Mouse (Mus musculus) adrenal gland, postnatal 25 days (tissue): Measurements from ENCODE around the gene Glipr2. TPM values are rescaled to one million over a fixed set of nuclear protein-coding genes. Genes with fewer than 3 reads are reported as not detected.

Source experiments
- DNase-seq: peaks from one replicate; pipeline ENCODE4 v3.0.0; 2021; ENCODE audit warnings: mixed read lengths
- total RNA-seq: library from RNA; stranded (reverse); gene quantifications from 2 replicates; pipeline ENCODE4 v1.2.3, GENCODE M21; 2021

The Glipr2 gene
- total RNA-seq, 1 experiment from 2014 or later = 3.1 TPM

GRCm38 (mm10) chr4:43970393-43971330, 13.5 kb downstream of the Glipr2 start:
- no peak for DNase-seq

- DNase-seq = no peak
These were observed 14.4 kb downstream of the Glipr2 start for GRCm38 (mm10) chr4:43971541-43972136.

DNA sequence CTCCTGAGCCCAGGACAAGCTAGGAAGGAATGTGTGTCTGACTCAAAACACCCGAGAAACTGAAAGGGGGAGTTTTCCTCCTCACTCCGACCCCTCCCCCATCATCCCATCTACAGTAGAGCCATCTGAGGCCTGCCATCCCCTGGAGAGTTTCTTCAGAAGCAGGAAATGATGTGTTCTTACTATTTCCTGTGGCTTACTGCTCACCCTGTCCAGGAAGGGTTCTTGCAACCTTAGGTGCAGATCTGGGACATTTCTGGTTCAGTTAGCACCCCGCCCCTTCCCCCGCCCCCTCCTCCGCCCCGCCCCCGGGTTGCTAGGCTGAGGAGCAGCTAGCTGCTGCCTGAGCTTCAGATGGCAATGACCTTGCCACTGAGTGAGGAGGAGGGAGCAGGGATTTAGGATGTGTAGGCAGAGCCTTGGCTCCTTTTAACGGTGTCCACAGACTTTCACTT, 15.0 kb downstream of the Glipr2 start:
- DNase-seq = peak; percentile 59

DNA sequence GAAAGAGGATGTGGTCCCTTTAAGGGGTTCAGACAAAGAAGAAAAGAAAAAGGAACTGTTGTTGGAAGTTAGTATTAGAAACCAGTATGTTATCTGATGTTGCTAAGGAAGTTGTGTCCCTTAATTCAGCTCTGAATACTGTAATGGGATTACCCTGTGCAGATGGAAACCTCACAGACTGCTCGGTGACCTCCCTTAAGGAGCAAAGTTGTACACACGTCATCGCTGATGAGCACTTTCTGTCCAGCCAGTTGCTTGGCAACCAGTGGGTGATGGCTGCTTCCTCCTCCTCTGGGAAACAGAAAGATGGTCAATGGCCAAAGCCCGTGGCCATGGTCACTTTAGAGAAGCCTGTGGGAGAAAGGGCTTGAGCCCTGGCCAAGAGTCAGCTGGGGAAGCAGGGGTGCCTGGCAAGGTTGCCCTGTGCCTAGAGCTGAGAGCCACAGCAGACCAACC, 16.4 kb downstream of the Glipr2 start:
- DNase-seq = peak; percentile 41

DNA sequence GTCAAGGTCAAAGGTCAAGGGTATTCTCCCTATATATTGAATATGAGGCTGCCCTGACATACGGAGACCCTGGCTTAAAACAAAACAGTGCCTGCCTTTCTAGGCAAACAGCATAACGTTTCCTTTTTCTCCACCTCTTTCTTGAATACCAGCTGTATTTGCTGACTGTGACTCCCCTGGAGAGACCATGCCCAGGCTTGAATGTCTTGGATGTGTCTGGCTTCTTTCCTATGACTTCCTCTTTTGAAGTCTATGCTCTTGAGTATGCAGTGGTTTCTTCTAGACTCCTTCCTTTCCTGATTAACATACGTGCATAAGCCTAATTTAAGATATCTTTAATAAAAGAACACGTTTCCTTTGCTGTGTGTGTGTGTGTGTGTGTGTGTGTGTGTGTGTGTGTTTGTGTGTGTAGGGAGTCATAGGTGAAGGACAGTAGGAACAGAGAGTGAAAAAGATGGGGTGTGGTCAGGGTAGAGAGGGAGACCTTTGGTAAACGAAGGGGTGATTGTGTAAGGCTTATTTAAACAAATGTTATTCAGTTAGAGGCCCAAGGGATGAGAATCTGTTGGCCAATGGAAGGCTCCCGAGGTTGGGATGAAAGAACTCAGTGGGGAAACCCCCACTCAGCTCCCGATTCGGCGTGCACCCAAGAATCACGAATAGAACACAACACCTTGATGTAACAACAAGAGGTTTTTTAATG, 17.9 kb downstream of the Glipr2 start:
- no peak for DNase-seq

- DNase-seq = no peak
These were observed 19.1 kb downstream of the Glipr2 start for GRCm38 (mm10) chr4:43976223-43976740.

DNA sequence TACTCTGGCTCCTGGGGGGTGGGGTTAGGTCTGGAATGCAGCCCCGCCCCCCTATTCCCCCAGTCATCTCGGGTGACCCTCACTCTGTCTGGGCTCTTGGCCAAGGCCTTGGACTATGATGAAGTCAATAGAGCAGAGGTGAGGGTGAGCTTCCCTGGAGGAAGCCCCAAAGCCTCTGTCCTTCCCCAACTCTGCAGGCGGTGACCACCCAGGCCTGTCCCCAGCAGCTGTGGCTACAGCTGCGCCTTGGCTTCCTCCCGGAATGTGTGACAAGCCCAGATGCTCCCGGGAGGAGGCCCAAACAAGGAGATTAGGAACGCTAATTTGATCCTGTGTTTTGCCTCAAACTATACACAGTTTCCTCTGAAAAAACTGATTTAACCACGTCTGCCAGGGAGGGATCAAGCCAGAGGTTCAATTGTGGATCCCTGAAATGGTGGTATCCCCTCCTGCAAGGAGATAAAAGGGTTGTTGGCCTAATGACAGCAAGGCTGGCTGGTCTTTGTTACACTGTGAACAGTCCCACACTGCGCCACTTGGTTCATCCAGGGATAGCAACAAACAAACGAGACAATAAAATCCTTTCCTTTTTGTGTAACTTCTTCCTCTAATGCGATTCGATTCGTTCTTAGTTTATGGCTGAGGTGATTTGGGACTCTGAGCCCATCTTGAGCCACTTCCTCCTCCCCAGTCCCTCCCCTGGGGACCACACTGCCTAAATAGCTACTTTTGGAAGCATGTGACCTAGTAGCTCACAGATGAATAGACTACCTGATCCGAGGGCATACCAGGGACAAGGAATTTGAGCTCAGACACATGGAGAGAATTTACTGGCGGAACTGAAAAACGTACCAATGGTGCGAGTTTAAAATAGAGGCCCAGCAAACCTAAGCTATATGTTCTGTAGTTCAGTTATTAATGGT, 21.6 kb downstream of the Glipr2 start:
- peak; percentile 77 for DNase-seq

DNA sequence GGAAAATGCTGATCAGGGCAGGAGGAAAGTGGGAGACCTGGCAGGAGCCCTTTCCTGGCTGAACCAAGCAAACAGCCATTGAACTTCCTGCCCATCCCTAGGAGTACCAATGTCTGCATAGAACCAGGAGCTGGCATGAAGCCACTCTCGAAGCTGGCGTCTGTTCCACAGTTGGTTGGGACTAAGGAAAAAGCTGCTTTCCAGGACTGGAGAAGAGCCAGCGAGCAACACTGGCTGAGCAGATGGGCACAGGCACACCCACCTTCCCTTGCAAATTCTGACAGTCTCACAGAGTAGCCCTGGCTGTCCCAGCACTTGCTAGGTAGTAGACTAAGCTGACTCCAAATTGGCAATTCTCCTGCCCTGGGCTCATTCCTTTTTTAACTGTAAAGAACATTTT, 22.5 kb downstream of the Glipr2 start:
- DNase-seq = peak; percentile 71

DNA sequence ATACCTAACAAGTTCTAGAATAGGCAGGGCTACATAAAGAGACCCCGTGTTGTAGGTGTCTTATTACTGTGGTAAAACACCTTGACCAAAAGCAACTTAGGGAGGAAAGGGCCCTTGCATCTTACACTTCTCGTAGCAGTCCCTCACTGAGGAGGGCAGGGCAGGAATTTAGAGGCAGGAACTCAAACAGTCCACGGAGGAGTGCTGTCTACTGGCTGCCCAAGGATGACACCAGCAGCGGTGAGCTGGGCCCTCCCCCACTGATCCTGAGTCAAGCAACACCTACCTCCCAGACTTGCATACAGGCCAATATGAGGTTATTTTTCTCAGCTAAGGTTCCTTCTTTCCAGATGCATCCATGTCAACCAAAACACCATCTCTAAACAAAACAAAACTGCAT, 23.0 kb downstream of the Glipr2 start:
- no peak for DNase-seq

- no peak for DNase-seq
These were observed 23.6 kb downstream of the Glipr2 start for GRCm38 (mm10) chr4:43980846-43981245.

DNA sequence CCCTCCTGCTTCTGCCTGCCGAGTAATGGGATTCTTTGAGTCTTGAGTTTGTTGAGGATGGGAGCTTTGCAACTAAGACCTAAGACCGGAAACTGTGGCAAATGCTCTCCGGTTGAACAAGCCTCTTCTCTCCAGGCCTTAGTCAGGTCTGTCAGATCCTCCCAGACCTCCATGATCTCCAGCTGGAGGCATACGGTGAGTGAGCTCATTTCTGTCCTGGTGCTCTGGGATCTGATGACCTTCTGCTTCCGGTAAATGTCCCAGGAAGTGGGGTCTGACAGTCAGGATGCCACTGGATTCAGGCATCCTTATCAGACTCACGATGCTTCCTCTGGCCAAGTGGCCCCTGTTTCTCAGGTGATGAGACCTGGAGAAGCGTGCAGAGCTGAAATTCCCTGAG, 24.1 kb downstream of the Glipr2 start:
- DNase-seq = no peak

DNA sequence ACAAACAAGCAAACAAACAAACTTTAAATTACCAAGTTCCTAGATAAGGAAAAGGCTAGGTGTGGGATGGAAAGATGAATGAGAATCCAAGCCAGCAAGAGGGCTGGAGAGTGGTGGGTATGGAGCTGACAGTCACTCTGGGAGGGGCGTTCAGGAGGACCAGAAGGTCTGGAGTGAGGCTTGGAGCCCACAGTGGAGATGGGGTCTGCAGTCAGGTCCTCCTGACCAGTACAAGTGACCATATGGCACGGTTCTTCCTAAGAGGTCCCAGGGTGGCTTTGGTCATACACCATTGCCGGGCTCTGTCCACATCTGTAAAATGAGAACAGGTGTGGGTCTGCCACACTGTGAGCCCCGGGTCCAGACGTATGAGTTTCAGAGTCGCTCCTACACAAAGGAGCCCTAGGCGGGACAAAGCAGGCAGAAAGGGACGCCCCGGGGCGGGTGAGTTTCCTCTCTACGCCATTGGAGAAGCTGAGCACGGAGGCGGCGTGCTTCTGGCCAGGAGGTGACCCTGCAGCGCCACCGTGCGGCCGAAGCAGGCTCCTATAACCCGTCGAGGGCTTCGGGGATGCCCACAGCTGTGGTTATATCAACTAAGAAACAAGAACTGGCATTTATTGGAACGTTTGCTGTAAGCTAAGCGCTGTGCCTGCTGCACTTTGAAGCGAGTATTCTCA, 25.0 kb downstream of the Glipr2 start:
- DNase-seq = peak; percentile 97

DNA sequence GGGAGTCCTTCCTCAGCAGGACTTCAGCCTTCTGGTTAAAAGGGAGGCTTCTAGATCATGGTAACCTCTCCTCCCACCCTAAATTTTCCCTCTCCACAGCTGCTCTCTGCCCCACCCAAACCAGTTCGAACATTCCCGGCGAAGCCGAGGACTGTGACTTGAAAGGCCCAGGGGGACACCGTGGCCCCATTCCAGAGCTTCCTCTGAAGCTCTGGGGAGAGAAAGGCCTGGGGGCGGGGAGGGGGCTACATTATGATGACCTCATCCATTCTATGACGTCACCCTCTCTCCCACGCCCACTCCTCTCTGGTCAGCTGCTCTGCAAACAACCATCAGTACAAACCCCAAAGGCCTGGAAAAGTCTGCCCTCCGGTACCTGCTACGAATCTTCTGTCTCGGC, 26.0 kb downstream of the Glipr2 start, which contains the start of gene Ccin:
Ccin (plus strand) TSS at position 303 of the 400 bp plus-strand sequence.
- no peak for DNase-seq

DNA sequence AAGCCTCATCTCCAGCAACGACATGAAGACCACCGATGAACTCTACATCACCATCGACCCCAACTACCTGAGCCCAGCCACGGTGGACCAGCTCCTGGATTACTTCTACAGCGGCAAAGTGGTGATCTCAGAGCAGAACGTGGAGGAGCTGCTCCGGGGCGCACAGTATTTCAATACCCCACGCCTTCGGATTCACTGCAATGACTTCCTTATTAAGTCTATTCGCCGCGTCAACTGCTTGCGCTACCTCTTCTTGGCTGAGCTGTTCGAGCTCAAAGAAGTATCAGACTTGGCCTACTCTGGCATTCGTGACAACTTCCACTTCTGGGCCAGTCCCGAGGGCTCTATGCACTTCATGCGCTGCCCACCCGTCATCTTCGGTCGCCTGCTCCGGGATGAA, 26.6 kb downstream of the Glipr2 start:
- DNase-seq = no peak

DNA sequence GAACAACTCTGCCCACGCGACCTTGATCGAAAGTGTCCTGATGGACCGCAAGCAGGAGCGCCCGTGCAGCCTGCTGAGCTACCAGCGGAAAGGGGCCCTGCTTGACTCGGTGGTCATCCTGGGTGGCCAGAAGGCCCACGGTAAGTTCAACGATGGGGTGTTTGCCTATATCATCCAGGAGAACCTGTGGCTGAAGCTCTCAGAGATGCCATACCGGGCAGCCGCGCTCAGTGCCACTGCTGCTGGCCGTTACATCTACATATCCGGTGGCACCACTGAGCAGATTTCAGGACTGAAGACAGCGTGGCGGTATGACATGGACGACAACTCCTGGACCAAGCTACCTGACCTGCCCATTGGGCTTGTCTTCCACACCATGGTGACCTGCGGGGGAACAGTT, 27.1 kb downstream of the Glipr2 start:
- DNase-seq = no peak

- DNase-seq = no peak
These were observed 31.8 kb downstream of the Glipr2 start for GRCm38 (mm10) chr4:43988976-43989375.

GRCm38 (mm10) chr4:43993072-43993471, 35.9 kb downstream of the Glipr2 start:
- no peak for DNase-seq

DNA sequence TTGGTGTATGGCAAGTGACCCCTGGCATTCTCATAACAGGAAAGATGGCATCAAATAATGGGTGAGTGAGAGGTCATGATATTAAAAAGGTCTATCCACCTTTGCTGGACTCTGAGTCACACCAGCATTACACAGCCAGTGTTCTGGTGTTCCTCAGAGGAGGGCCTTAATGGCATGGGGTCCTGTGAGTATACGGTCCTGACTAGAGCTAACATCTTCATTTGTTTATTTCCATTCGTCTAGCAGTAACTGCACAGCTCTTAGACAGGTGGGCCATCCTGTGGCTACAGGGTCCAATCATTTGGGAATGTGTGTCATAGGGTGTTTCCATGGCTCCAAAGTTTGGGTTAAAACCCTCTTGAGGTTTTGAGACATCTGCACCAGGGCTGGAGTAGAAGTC, 37.1 kb downstream of the Glipr2 start:
- DNase-seq = no peak

GRCm38 (mm10) chr4:44003622-44004021, 46.4 kb downstream of the Glipr2 start:
- no peak for DNase-seq

- DNase-seq = no peak
These were observed 46.9 kb downstream of the Glipr2 start, which contains the start of gene Clta for GRCm38 (mm10) chr4:44004126-44004525. Gene Clta (plus strand): TSS chr4:44004452.
